Mouse (Mus musculus) heart, postnatal 10 days (tissue): ENCODE results near the gene Fgfr2. TPM values are rescaled to one million over a fixed set of nuclear protein-coding genes. Genes with fewer than 3 reads are reported as not detected.

Source experiments
- DNase-seq, 2 experiments: peaks; one replicate each; pipeline ENCODE4 v3.0.0; 2021
- intact Hi-C: fragments of 180-260 bp; cut with DNase I; formaldehyde crosslinking; loops from one replicate; pipeline ENCODE4 v1.15.1; 2025
- total RNA-seq, 2 experiments: library from RNA; stranded (reverse); gene quantifications; 2 replicates each; pipeline ENCODE4 v1.2.3; 2021

Gene Fgfr2
- total RNA-seq, 2 experiments from 2014 or later, result 6.2 to 6.3 TPM

DNA sequence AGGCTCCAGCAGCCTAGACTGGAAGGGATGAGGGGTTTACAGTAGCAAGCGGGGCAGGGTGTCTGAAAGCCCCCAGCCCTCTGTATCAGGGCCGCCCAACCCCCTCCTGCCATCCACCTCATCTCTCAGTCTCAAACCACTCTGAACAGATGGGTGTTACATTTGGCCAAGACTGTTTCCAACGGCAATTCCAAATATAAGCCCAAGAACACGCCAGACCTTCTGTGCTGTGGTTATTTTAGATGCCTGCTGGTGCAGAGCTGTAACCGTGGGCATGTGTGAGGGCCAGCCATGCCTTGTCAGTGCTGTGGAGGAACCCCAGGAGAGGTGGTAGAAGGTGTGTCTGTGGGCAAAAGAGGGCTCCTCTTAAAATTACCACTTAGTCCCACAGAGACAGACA lies 869.6 kb downstream of the Fgfr2 start:
- intact Hi-C loops, result no loop called here
- no peak for DNase-seq

DNA sequence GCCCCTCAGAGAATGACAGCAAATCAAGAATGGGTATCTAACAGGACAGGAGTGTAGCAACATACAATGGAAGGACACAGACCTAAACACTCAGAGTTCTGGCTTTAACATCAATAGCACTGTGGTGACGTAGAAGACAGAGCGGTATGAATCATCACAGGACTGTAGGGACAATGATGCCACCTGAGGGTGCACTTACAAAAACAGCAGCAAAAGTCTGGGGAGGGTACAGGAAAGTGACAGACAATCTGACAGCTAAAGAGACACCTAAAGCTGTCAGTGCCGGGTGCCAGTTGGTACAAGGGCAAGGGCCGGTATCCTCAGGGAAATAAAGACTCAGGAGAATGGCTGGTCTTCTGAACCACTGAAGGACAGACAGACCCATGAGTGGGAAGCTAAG lies 870.1 kb downstream of the Fgfr2 start:
- intact Hi-C loops, result no loop called here
- no peak for DNase-seq

- intact Hi-C loops, result loop anchor here (2.0 to 5.0 kb wide), 2 partner anchors 33 to 63 kb away; no protein-coding TSS in a partner anchor
- DNase-seq, result peak in 1 of 2 experiments; percentile 26
Measured at GRCm38 (mm10) chr7:132249563-132250119, 873.5 kb downstream of the Fgfr2 start.

DNA sequence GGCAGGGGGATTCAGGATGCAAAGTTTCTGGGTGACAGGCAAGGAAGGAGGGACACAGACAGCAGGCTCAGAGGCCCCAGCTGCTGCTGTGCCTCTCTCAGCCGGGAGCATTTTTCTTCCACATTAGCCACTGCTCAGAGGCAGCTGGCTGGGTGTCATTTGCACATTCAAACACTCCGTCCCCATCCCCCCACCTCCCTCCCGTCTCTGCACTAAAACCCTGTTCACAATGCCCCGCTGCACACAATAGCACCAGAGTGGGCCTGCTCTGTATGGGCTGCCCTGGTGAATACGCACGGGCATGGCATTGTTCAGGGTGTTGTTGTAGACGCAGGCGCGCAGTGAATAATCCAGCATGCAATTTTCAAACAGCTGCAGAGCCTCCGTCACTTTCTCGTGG lies 875.6 kb downstream of the Fgfr2 start:
- intact Hi-C loops, result loop anchor here (5.0 kb wide), 1 partner anchor 65 kb away; no protein-coding TSS in a partner anchor
- DNase-seq, result no peak

DNA sequence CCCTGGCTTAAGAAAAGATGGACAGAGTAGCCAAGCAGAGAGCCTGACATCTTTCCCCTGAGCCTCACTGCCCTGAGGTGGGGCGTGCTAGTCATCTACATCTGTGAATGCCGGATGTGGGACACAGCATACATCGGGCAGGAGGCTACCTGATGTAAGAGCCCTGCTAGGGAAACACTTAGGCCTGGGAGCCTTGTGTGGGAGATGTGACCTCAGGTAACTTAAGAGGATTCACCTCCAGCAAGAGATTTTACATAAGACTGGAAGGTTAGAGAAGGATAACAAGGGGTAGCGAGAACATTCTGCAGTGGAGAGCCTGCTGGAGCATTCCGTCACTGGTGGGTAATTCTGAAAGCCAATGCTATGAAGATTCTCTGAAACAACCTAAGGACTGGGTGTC lies 876.1 kb downstream of the Fgfr2 start:
- no peak for DNase-seq
- intact Hi-C loops, result loop anchor here (5.0 kb wide), 1 partner anchor 65 kb away; no protein-coding TSS in a partner anchor

DNA sequence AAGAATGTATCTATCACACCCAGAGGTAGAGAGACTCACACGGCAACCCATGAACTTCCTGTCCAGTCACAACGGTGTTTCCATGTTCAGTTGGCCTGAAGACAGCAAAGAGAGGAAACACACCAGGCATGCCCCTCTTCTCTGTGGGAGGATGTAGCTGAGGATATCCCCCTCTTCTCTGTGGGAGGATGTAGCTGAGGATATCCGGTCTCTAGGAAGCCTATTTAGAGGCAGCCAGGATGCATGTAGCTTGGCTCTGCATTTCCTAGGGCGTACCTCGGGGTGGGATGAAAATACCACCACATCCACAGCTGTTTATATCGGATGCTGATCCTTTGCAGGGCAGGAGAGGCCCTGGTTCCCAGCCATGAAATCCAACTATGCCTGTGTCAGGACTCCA lies 877.4 kb downstream of the Fgfr2 start:
- peak in 1 of 2 experiments; percentile 34 for DNase-seq
- intact Hi-C loops, result loop anchor here (5.0 kb wide), 1 partner anchor 67 kb away; no protein-coding TSS in a partner anchor

DNA sequence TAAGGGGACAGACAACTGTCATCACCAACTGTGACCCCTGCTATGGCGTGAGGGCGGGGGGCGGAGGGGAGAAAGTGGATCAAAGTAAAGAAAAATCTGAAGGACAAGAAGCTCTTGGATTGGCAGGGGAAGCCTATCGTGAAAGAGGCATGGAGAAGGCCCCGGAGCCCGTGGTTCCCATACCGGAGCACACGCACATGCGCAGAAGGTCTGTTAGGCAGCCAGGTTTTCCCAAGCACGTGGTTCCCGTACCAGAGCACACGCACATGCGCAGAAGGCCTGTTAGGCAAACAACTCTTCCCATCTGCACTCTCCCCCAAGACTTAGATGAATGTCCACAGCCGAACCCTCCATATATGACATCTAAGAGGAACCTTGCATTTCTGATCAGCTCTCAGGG lies 878.5 kb downstream of the Fgfr2 start:
- DNase-seq, result no peak
- intact Hi-C loops, result loop anchor here (5.0 kb wide), 1 partner anchor 68 kb away; no protein-coding TSS in a partner anchor

- intact Hi-C loops, result no loop called here
Measured at GRCm38 (mm10) chr7:132243225-132243624, 879.9 kb downstream of the Fgfr2 start.

GRCm38 (mm10) chr7:132242617-132243141 lies 880.5 kb downstream of the Fgfr2 start:
- peak in 1 of 2 experiments; percentile 32 for DNase-seq
- intact Hi-C loops, result no loop called here

More at GRCm38 (mm10) chr7:132243225-132243624, 879.9 kb downstream of the Fgfr2 start:
- DNase-seq, result no peak

GRCm38 (mm10) chr7:132238921-132239320 lies 884.2 kb downstream of the Fgfr2 start:
- no peak for DNase-seq
- intact Hi-C loops, result loop anchor here (5.0 kb wide), 1 partner anchor 98 kb away; no protein-coding TSS in a partner anchor

- intact Hi-C loops, result loop anchor here (5.0 kb wide), 1 partner anchor 100 kb away; no protein-coding TSS in a partner anchor
- DNase-seq, result peak in 1 of 2 experiments; percentile 31
Measured at GRCm38 (mm10) chr7:132237191-132237590, 886.0 kb downstream of the Fgfr2 start.

DNA sequence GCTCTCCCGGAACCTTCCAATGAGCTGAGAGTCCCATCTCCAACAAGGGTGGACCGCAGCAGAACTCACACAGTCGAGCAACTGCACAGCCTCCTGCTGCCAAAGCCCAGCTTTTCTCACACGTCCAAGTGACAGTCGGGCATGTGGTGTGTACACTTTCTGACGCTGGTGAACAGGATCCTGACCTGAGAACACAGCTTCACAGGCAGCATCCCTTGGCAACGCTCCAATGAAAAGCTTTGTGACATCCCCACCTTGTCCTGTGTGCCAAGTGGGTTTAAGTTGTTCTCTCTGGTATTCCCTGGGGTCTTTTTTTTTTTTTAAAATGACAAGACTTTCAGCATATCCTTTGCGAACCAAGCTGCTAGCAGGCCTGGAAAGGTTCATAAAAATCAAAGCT lies 886.4 kb downstream of the Fgfr2 start:
- intact Hi-C loops, result loop anchor here (5.0 kb wide), 1 partner anchor 101 kb away; no protein-coding TSS in a partner anchor
- peak in 1 of 2 experiments; percentile 25 for DNase-seq

GRCm38 (mm10) chr7:132234250-132234649 lies 888.9 kb downstream of the Fgfr2 start:
- no peak for DNase-seq
- intact Hi-C loops, result no loop called here

DNA sequence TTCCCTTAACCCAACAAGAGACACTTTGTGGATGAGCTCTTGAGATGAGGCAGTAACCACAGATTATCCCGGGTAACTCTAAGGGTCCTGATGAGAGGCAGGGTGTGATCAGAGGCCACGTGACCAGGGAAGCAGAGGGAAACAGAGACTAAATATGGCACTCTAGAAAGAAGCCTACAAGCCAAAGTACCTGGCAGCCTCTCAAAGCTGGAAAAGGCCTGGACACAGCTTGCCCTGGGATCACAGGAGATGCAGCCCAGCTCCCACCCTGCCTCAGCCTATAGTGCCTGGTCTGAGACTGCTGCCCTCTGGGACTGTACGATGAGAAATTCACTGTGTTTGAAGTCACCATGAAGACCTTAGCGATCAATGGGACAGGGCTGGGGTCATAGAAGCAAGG lies 889.4 kb downstream of the Fgfr2 start:
- intact Hi-C loops, result no loop called here
- DNase-seq, result no peak

- DNase-seq, result no peak
- intact Hi-C loops, result no loop called here
Measured at GRCm38 (mm10) chr7:132232937-132233336, 890.2 kb downstream of the Fgfr2 start.

- intact Hi-C loops, result no loop called here
- DNase-seq, result no peak
Measured at GRCm38 (mm10) chr7:132231476-132231875, 891.7 kb downstream of the Fgfr2 start.

GRCm38 (mm10) chr7:132230961-132231360 lies 892.2 kb downstream of the Fgfr2 start:
- intact Hi-C loops, result no loop called here
- DNase-seq, result no peak

- DNase-seq, result peak in 1 of 2 experiments; percentile 34
- intact Hi-C loops, result loop anchor here (2.0 to 5.0 kb wide), 2 partner anchors 90 to 410 kb away; partner anchors contain the start of gene Chst15
Measured at GRCm38 (mm10) chr7:132227075-132227640, 896.0 kb downstream of the Fgfr2 start.

DNA sequence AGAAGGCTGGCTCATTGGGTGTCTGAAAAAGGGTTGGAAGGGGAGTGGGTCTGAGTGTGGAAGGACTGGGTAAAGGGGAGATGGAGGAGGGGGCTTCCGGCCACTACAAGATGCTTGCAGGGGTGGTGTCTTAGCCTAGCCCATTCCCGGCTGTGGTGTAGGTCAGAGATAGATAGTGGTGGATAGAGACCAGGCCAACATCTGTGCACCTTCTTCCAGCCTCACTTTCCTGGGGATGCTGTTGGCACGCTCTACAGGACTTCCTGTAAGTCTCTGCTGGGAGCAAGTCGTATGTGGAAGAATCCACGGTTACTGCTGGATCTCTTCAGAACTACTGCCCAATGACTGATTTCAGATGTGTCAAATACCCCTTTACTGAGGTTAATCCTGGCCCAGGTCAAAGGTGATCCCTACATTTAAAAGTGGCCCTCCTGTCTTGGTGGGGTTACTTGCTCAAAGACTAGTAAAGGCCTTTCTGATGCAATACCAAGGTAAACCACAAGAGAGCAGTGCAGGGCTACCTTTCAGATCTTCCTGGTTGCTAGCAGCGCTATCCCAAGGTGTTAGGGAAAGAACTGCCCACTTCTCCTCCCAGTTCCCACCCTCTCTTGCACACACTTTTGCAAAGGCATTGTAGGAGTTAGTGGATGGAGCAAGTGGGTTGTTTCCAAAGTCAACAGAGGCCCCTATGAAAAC lies 896.6 kb downstream of the Fgfr2 start:
- intact Hi-C loops, result loop anchor here (1.0 to 5.0 kb wide), 5 partner anchors 90 to 411 kb away; partner anchors contain the start of gene Chst15
- peak; percentile 90 to 94 for DNase-seq

DNA sequence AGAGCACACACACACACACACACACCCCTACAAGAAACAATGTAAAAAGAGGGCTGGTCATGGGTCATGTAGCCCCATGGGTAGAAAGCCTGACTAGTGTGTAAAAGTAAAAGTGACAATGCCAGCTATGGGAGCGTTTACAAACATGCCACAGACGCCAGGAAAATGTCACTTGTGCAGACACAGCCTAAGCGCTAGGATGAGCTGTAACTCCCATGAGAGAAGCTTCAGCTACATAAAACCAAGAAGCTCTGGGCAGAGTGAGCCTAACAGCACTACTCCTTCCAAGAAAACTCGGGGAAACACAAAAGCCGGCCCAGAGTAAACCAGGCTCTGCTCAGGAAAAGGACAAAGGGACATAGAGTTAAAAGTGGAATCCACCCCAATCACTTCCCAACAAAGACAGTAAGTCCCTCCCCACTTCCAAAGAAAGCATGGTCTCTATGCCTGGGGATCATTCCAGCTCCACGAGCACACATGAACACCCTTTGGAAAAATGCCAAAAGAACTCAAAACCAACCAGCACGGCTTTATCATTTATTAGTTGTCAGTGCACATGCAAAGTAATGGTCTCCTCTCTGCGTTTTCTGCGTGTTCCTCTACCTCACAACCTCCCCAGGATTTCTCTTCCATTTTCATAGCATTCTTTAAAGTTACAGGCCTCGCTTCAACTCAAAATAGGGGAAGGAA lies 899.6 kb downstream of the Fgfr2 start:
- DNase-seq, result no peak
- intact Hi-C loops, result no loop called here
